Mouse (Mus musculus) midbrain, embryonic 15.5 days (tissue): Measurements from ENCODE around the gene Chst3. TPM values are rescaled to one million over a fixed set of nuclear protein-coding genes. Genes with fewer than 3 reads are reported as not detected.

Source experiments
- ATAC-seq: fragments of 200-750 bp; cut with Nextera tagmentation; replicated peaks from 2 replicates; pipeline ENCODE4 v1.8.0; 2017; ENCODE audit warnings: moderate TSS enrichment
- H3K27ac ChIP-seq: fragments of 300-500 bp; sonication (generic); 2 replicates; pipeline ENCODE4 v1.5.1; 2015; ENCODE audit warnings: mild to moderate bottlenecking, inconsistent platforms
- H3K27me3 ChIP-seq: fragments of 300-500 bp; sonication (generic); replicated peaks from 2 replicates; pipeline ENCODE4 v1.6.1; 2015; ENCODE audit warnings: inconsistent platforms
- H3K36me3 ChIP-seq: fragments of 300-500 bp; sonication (generic); replicated peaks from 2 replicates; pipeline ENCODE4 v1.6.1; 2015; ENCODE audit warnings: inconsistent platforms
- H3K4me1 ChIP-seq: fragments of 300-500 bp; sonication (generic); 2 replicates; pipeline ENCODE4 v1.6.1; 2015; ENCODE audit warnings: inconsistent platforms
- H3K4me2 ChIP-seq: fragments of 300-500 bp; sonication (generic); 2 replicates; pipeline ENCODE4 v1.6.1; 2015; ENCODE audit warnings: inconsistent platforms, mild to moderate bottlenecking, moderate library complexity
- H3K4me3 ChIP-seq: fragments of 300-500 bp; sonication (generic); 2 replicates; pipeline ENCODE4 v1.5.1; 2015; ENCODE audit warnings: mild to moderate bottlenecking, inconsistent platforms
- H3K9ac ChIP-seq: fragments of 300-500 bp; sonication (generic); 2 replicates; pipeline ENCODE4 v1.6.1; 2015; ENCODE audit warnings: mild to moderate bottlenecking, inconsistent platforms
- H3K9me3 ChIP-seq: fragments of 300-500 bp; sonication (generic); 2 replicates; pipeline ENCODE4 v1.6.1; 2016; ENCODE audit warnings: inconsistent platforms
- WGBS: fragments of 180-500 bp; shearing (Covaris S2); methylation state at CpG from one replicate; pipeline ENCODE4 v1.1.7; 2015; ENCODE audit warnings: mixed read lengths; 5-methylcytosine and 5-hydroxymethylcytosine counted together
- polyA plus RNA-seq: library from polyadenylated mRNA; unstranded; fragments of >200 nt; fragmentation: Nextera tagmentation; extraction: Ambion mirVana; gene quantifications from 2 replicates; pipeline ENCODE4 v1.2.1, GENCODE M21; 2015

Chst3 gene
- polyA plus RNA-seq: 1.1 and 1.6 TPM in 2 replicates

GRCm38 (mm10) chr10:60218591-60219499 is at the start of gene Chst3:
TSS of gene Chst3 (minus strand) at chr10:60219260.
- peak within 1 kb of the TSS; percentile 94 for H3K4me2 ChIP-seq
- peak; percentile 70 for ATAC-seq
- H3K27me3 ChIP-seq: peaks cover 9% of the 10 kb centered on the region; the same call in 1 of the 2 replicates
- H3K4me1 ChIP-seq: peaks cover 15% of the 10 kb centered on the region
- H3K9ac ChIP-seq: peak within 1 kb of the TSS; percentile 37
- WGBS: under 1% methylated on average over 83 of the region's 83 CpGs
- H3K4me3 ChIP-seq: peak within 1 kb of the TSS; percentile 42
- H3K27ac ChIP-seq: peak within 1 kb of the TSS; percentile 27; the same call in 1 of the 2 replicates
- H3K9me3 ChIP-seq: no peaks in the 10 kb centered on the region
- H3K36me3 ChIP-seq: no peaks in the 10 kb centered on the region

GRCm38 (mm10) chr10:60268738-60269137 is 49.7 kb upstream of the Chst3 start:
- H3K9ac ChIP-seq: no peak overlapping the region
- no peaks in the 10 kb centered on the region for H3K9me3 ChIP-seq
- no peak overlapping the region for H3K4me3 ChIP-seq
- WGBS: 85% methylated on average over 11 of the region's 11 CpGs
- H3K36me3 ChIP-seq: no peaks in the 10 kb centered on the region
- no peak overlapping the region for H3K27ac ChIP-seq
- H3K4me2 ChIP-seq: no peak overlapping the region
- H3K27me3 ChIP-seq: no peaks in the 10 kb centered on the region
- no peak for ATAC-seq
- no peaks in the 10 kb centered on the region for H3K4me1 ChIP-seq

GRCm38 (mm10) chr10:60266842-60267401 is 47.9 kb upstream of the Chst3 start:
- Histone ChIP-seq H3K27me3 (no peaks in the 10 kb centered on the region), H3K4me2 (no peak overlapping the region), H3K4me3 (no peak overlapping the region), H3K27ac (no peak overlapping the region), H3K9me3 (no peaks in the 10 kb centered on the region), H3K9ac (no peak overlapping the region), H3K4me1 (peaks cover 4% of the 10 kb centered on the region; the same call in 1 of the 2 replicates), H3K36me3 (no peaks in the 10 kb centered on the region)
- ATAC-seq: no peak
- WGBS: 92% methylated on average over 8 of the region's 8 CpGs

- no peaks in the 10 kb centered on the region for H3K9me3 ChIP-seq
- H3K27me3 ChIP-seq: no peaks in the 10 kb centered on the region
- H3K27ac ChIP-seq: no peak overlapping the region
- no peak for ATAC-seq
- no peaks in the 10 kb centered on the region for H3K36me3 ChIP-seq
- H3K4me3 ChIP-seq: no peak overlapping the region
- peaks cover 4% of the 10 kb centered on the region; the same call in 1 of the 2 replicates for H3K4me1 ChIP-seq
- no peak overlapping the region for H3K9ac ChIP-seq
- H3K4me2 ChIP-seq: no peak overlapping the region
- 78% methylated on average over 10 of the region's 10 CpGs for WGBS
Observed at GRCm38 (mm10) chr10:60265252-60265651, 46.2 kb upstream of the Chst3 start.

GRCm38 (mm10) chr10:60263351-60263750 is 44.3 kb upstream of the Chst3 start:
- Histone ChIP-seq H3K4me1 (peaks cover 4% of the 10 kb centered on the region; the same call in 1 of the 2 replicates), H3K4me3 (no peak overlapping the region), H3K36me3 (no peaks in the 10 kb centered on the region), H3K27me3 (no peaks in the 10 kb centered on the region), H3K9ac (no peak overlapping the region), H3K4me2 (no peak overlapping the region), H3K27ac (no peak overlapping the region), H3K9me3 (no peaks in the 10 kb centered on the region)
- no peak for ATAC-seq
- WGBS: 89% methylated on average over 7 of the region's 7 CpGs

- Histone ChIP-seq H3K36me3 (no peaks in the 10 kb centered on the region), H3K9me3 (no peaks in the 10 kb centered on the region), H3K4me1 (peaks cover 4% of the 10 kb centered on the region; the same call in 1 of the 2 replicates), H3K27ac (peak overlapping the region; percentile 64), H3K27me3 (no peaks in the 10 kb centered on the region), H3K4me2 (no peak overlapping the region), H3K9ac (no peak overlapping the region), H3K4me3 (no peak overlapping the region)
- ATAC-seq: peak; percentile 88
- 27% methylated on average over 3 of the region's 3 CpGs for WGBS
Observed at GRCm38 (mm10) chr10:60262386-60262785, 43.3 kb upstream of the Chst3 start.

GRCm38 (mm10) chr10:60261530-60261929 is 42.5 kb upstream of the Chst3 start:
- Histone ChIP-seq H3K4me3 (no peak overlapping the region), H3K36me3 (no peaks in the 10 kb centered on the region), H3K27ac (no peak overlapping the region; the same call in 1 of the 2 replicates), H3K9me3 (no peaks in the 10 kb centered on the region), H3K9ac (no peak overlapping the region), H3K4me1 (peaks cover 4% of the 10 kb centered on the region; the same call in 1 of the 2 replicates), H3K27me3 (no peaks in the 10 kb centered on the region), H3K4me2 (no peak overlapping the region)
- no peak for ATAC-seq
- WGBS: 21% methylated on average over 5 of the region's 5 CpGs

GRCm38 (mm10) chr10:60260557-60261294 is 41.7 kb upstream of the Chst3 start:
- ATAC-seq: no peak
- WGBS: 86% methylated on average over 5 of the region's 5 CpGs
- no peaks in the 10 kb centered on the region for H3K27me3 ChIP-seq
- H3K27ac ChIP-seq: no peak overlapping the region
- no peak overlapping the region for H3K9ac ChIP-seq
- no peaks in the 10 kb centered on the region for H3K36me3 ChIP-seq
- H3K4me1 ChIP-seq: peaks cover 4% of the 10 kb centered on the region; the same call in 1 of the 2 replicates
- H3K4me3 ChIP-seq: no peak overlapping the region
- no peak overlapping the region for H3K4me2 ChIP-seq
- no peaks in the 10 kb centered on the region for H3K9me3 ChIP-seq

GRCm38 (mm10) chr10:60257261-60257825 is 38.3 kb upstream of the Chst3 start:
- Histone ChIP-seq H3K4me1 (peaks cover 4% of the 10 kb centered on the region; the same call in 1 of the 2 replicates), H3K27ac (no peak overlapping the region), H3K36me3 (no peaks in the 10 kb centered on the region), H3K27me3 (no peaks in the 10 kb centered on the region), H3K4me3 (no peak overlapping the region), H3K9ac (no peak overlapping the region), H3K9me3 (no peaks in the 10 kb centered on the region), H3K4me2 (no peak overlapping the region)
- 60% methylated on average over 16 of the region's 16 CpGs for WGBS
- no peak for ATAC-seq

GRCm38 (mm10) chr10:60256088-60256487 is 37.0 kb upstream of the Chst3 start:
- no peaks in the 10 kb centered on the region for H3K4me1 ChIP-seq
- no peak overlapping the region for H3K9ac ChIP-seq
- H3K36me3 ChIP-seq: no peaks in the 10 kb centered on the region
- H3K4me2 ChIP-seq: no peak overlapping the region
- no peaks in the 10 kb centered on the region for H3K9me3 ChIP-seq
- H3K4me3 ChIP-seq: no peak overlapping the region
- no peak for ATAC-seq
- H3K27me3 ChIP-seq: no peaks in the 10 kb centered on the region
- no peak overlapping the region for H3K27ac ChIP-seq
- 90% methylated on average over 6 of the region's 6 CpGs for WGBS

GRCm38 (mm10) chr10:60252606-60253005 is 33.5 kb upstream of the Chst3 start:
- WGBS: 70% methylated on average over 4 of the region's 4 CpGs
- Histone ChIP-seq H3K4me1 (no peaks in the 10 kb centered on the region), H3K9ac (no peak overlapping the region), H3K9me3 (no peaks in the 10 kb centered on the region), H3K4me3 (no peak overlapping the region), H3K4me2 (no peak overlapping the region), H3K36me3 (no peaks in the 10 kb centered on the region), H3K27ac (no peak overlapping the region), H3K27me3 (no peaks in the 10 kb centered on the region)
- ATAC-seq: no peak

- Histone ChIP-seq H3K4me1 (no peaks in the 10 kb centered on the region), H3K4me2 (no peak overlapping the region), H3K27me3 (no peaks in the 10 kb centered on the region), H3K27ac (no peak overlapping the region), H3K36me3 (no peaks in the 10 kb centered on the region), H3K4me3 (no peak overlapping the region), H3K9ac (no peak overlapping the region), H3K9me3 (no peaks in the 10 kb centered on the region)
- WGBS: 76% methylated on average over 4 of the region's 4 CpGs
- ATAC-seq: no peak
Observed at GRCm38 (mm10) chr10:60252187-60252586, 33.1 kb upstream of the Chst3 start.
